Mouse (Mus musculus): ENCODE measurements around the gene Gng5.

DNA sequence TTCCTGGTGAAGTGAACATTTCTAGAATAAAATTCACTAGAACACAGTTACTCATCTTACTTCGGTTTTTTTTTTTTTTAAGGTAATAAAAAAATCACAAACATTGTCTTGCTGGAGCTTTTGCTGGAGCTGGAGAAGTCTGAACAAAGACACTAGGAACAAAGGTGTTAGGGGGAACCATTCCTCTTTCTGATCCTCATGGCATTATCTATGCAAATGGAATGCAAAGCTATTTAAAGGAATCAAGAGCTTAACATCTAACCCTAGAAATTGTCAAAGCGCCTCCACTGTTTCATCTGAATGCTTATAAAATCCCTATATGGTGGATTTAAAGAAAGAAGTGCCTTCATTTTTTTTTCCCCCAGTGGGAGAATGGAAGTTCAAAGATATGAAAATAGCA lies 28.7 kb downstream of the Gng5 start:
- no peak for TF ChIP-seq CTCF (IDR thresholded peaks at IDR 0.05; ENCODE audit: low read depth, low read length)
- no peak for TF ChIP-seq POLR2AphosphoS5 (IDR thresholded peaks at IDR 0.05; ENCODE audit: insufficient replicate concordance, low read depth, low read length)

Data from G1E (cell line).